Mouse (Mus musculus) kidney, adult 8-10 months (tissue): ENCODE results near the gene Znrd1as.
A peak's percentile ranks its signal among the peaks of the same experiment; 100 is the strongest.

ENCODE experiments used
- DNase-seq, 2 experiments: peaks; one replicate each; pipeline ENCODE4 v3.0.0; 2022

Znrd1as gene

DNA sequence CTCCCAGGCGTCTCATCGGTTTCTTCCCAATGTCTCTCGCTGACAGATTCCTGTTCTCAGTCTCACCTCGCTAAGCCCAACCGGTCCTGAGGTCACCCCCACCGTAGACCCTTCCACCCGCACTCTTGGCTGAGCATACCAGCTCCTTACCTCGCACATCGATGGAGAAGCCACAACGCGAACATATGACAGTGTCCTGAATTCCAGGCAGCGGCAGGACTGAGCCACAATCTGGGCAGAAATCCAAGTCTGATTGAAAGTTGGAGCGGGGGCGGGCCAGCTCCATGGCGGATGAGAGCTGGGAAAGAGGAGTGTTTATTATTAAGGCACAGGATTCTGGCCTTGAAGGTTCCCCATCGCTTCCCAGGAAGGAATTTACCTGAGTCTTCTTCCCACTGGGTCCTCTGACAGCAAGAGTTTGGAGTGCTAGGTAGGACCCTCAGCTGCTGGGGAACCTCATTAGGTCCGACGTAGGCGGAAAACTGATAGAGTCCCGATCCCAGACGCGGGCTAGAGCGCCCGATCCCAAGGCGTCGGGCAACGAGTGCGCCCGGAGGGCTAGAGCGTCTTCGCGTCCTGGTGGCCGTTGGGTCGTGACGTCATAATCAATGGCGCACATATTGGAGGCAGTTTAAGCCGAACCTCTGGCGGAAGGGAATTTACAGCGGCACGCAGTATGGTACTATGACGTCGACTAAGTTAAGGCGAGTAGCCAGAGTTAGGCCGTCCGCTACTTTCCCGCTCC, at the start of gene Znrd1as, which contains the start of gene Znrd1:
Znrd1as (plus strand) TSS at position 594 of the 745 bp plus-strand sequence.
Znrd1 (minus strand) TSS at position 561 of the 745 bp plus-strand sequence.
- DNase-seq = peak; percentile 95 to 96

GRCm38 (mm10) chr17:36909802-36910201, 48.6 kb upstream of the Znrd1as start:
- DNase-seq = no peak

- peak in 1 of 2 experiments; percentile 6 for DNase-seq
Measured at GRCm38 (mm10) chr17:36912031-36912430, 46.4 kb upstream of the Znrd1as start.

DNA sequence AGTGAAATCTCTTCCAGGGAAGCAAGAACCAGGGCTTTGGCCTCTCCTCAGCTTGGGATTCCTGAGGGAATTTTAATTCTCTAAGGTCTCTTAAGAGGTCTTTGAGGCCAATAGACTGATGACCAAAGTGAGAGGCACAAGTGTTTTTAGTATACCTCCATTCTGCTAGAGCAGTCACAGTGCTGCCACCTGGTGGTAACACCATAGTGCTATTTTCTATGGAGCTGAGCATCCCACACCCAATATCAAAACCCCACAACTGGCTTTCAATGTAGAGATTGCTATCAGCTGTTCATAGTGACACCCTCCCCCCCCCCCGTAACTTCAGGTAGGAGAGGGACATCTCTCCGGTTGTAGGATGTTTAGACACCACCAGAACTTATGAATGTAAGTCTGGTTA, 44.3 kb upstream of the Znrd1as start:
- DNase-seq = peak; percentile 56 to 82

DNA sequence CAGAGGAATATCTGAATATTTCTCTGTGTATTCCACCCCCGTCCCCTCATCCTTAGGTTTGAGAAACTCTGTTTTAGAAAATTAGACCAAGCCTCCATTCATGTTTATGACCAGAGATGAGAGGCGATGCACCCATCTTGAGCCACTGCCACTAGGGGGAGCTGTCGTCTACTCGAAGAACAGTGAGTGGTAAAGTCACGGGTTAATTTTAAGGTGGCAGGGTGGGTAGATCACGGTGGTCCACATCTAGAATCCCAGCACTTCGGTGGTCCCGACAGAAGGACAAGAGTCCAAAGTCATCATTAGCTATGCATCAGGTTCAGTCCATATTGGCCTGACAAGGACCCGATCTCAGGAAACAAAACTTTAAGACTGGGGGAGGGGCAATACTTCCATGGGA, 43.3 kb upstream of the Znrd1as start:
- DNase-seq = peak; percentile 17 to 68

- no peak for DNase-seq
Measured at GRCm38 (mm10) chr17:36920239-36920638, 38.2 kb upstream of the Znrd1as start.

DNA sequence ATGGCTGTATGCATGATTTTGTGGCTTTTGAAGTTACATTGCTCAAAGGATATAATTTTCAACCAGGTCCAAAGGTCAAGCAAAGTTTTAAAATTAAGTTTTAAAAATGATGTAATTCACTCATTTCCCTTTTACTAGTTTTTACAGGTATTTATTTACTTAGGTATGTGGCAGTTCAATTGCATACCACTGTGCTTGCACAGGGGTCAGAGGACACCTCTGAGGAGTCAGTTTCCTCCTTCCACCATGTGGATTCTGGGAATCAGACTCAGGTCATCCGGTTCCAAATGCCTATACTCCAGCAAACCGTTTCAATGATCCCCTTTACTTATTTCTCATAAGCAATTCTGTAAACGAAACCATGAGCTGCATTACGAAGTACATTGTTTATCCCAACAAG, 35.7 kb upstream of the Znrd1as start:
- DNase-seq = no peak

DNA sequence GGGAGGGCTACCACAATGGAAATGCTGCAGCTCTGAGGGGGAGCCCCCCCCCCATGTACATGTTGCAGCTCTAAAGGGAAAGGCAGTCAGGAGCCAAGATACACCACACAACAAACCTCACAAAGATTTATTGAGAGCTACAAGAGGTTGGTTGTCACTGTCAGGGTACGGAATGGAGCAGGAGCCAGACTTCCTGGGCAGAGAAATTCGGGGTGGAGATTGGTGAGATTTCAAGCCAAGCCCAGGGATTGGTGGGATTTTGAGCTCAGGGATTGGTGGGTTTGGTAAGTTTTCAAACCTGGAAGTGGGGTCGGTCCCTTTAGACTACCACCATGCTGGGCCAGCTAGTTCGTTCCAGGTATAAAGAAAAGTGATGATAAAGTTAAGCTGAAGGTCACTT, 34.9 kb upstream of the Znrd1as start:
- no peak for DNase-seq

DNA sequence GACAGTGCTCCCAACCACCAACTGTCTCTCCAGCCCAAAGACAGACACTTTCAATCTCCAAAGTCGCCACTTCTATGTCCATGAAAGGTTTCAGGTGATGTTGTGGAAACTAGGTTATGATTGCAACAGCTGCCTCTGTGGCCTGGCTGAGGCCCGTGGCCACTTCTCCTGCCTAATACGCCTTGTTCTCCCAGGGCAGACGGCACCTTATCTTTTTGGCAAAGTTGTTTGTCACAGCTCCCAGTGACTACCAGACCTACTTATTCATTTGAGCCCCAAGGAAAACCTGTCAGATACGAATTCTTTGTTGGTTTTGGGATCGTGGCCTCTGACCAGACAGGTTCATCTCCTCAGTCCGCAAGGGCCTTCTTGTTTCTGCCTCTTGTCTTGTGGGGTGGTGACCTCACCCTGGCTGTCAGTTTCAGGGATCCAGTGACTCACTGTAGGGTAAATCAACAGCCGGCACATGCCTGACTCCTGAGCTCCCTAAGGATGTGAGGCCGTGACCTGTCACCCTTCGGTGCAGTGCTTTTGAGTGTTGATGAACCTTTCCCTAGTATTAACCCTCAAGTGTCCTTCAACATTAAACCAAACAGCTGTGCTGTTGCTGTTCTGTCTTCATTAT, 30.8 kb upstream of the Znrd1as start:
- no peak for DNase-seq

GRCm38 (mm10) chr17:36929236-36929932, 29.0 kb upstream of the Znrd1as start:
- DNase-seq = no peak

GRCm38 (mm10) chr17:36930233-36930632, 28.2 kb upstream of the Znrd1as start:
- peak in 1 of 2 experiments; percentile 26 for DNase-seq

DNA sequence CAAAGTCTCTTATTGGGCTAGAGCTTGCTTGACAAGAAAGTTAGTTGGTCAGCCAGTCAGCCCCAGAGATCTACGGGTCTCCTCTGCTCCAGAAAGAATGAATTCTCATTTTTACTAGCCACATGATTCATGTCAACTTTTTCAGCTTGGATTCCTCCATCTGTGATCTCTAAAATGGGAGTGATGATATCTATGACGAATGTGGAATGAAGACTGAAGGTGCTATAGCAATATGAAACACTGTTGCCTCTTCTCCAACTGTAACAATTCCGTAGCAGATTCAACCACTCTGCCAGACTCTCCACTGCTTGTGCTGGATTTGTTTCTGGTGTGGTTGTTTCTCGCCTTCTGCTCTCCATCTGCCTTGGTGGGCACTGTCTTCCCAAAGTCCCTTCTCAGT, 27.3 kb upstream of the Znrd1as start:
- no peak for DNase-seq

GRCm38 (mm10) chr17:36931806-36932205, 26.6 kb upstream of the Znrd1as start:
- DNase-seq = peak in 1 of 2 experiments; percentile 42

DNA sequence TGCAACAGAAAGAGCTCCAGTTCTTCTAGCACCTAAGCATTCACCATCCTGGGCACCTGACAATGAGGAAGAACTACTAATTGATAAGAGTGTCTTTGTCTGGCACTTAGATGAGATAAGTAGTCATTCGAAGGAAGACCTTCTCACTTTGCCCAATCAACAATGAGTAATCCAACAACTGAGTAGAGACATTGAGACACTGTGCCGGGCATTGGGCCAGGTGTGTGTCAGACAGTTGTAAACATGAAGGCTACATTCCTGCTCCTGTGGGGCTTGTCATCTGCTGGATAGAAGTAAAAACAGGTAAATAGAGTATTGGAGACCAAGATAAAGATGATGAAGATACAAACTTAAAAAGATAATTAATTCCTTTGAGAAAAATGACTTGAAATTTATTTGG, 20.3 kb upstream of the Znrd1as start:
- no peak for DNase-seq

DNA sequence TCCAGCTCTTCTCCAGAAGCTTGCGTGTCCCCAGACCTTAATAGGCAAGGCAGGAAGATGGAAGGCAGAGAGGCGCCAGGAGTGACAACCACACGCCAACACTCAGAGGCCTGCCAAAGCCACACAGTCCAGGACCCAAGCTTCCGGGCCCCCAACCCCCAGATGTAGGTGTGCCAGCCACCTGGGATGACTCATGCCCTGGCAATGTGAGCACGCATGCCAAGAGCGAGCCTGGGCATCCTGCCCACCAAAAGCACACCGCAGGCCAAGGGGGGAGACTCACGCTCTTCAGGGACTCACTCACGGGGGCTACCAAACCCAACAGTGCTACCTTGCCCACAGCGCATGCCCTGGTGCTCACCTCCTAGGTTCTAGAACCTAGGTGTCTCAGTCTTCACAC, 16.0 kb upstream of the Znrd1as start:
- peak; percentile 43 to 45 for DNase-seq

DNA sequence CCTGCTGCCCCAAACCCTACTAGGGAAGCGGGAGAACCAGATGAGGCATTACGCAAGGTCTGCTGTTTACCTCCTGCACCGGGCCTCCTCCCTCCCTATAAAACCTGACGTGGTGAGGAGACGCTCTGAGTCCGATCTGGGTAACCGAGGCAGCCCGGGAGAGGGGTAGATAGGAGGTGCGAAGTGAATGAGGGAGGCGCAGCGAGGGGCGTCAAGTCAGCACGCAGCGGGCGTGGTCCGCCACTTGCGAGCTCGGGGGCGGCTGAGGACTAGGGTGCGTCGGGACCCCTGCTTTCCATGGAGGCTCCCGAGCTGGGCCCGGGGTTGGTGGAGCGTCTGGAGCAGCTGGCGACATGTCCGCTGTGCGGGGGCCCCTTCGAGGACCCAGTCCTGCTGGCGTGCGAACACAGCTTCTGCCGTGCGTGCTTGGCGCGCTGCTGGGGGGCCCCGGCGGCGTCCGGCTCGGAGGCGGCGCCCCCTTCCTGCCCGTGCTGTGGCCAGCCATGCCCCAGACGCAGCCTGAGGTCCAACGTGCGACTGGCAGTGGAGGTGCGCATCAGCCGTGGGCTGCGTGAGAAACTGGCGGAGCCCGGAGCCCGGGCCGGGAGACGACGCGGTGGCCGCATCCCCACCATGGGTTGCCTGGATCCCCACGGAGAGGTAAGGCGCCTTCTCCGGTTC, 15.5 kb upstream of the Znrd1as start, which contains the start of gene Rnf39:
Rnf39 (plus strand) TSS at position 128 of the 681 bp plus-strand sequence.
- no peak for DNase-seq

DNA sequence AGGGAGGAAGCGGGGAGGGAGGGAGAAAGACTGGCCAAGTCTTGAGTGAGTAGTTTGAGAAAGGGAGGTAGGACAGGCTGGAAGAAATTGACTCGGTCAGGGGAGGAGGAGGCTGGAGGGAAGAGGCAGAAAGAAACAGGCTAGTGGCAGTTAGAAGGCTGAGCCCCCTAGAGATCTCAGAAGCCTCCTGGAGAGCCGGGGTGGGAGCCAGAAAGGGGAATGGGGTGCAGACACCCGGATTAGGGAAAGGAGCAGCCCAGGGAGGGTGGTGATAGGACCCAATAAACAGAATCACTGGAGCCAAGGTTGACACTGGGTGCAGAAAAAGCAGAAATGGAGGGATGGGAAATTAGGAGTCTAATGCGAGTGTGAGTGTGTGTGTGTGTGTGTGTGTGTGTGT, 14.7 kb upstream of the Znrd1as start:
- DNase-seq = no peak

DNA sequence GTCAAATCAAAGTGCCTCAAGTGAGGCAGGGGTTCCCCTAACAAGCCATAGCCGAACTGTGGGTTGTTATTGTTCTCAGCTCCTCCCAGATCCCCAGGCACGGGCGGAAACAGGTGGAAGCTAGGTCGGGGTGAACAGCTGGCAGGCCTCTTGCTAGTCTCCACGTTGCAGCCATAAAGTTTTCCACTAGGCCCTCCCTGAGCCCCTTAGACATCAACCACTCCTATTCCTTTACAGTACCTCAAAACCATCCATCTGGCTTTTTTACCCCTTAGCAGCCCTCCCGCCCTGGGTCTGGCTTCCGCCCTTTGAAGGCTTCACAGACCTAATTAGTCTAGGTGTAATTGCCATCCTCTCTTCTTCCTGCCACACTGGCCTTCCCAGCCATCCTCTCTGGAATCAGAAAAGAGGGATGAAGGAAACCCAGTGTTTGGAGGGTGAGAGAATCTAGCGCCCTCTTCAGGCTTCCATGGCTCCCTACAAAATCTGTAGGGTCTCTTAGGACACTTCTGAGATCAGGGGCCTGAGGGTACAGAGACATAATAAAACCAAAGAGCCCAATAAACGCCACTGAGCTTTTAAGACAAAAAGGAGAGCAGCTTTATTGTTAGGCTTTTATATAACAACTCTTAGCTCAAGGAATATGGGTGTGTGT, 14.1 kb upstream of the Znrd1as start:
- DNase-seq = no peak

DNA sequence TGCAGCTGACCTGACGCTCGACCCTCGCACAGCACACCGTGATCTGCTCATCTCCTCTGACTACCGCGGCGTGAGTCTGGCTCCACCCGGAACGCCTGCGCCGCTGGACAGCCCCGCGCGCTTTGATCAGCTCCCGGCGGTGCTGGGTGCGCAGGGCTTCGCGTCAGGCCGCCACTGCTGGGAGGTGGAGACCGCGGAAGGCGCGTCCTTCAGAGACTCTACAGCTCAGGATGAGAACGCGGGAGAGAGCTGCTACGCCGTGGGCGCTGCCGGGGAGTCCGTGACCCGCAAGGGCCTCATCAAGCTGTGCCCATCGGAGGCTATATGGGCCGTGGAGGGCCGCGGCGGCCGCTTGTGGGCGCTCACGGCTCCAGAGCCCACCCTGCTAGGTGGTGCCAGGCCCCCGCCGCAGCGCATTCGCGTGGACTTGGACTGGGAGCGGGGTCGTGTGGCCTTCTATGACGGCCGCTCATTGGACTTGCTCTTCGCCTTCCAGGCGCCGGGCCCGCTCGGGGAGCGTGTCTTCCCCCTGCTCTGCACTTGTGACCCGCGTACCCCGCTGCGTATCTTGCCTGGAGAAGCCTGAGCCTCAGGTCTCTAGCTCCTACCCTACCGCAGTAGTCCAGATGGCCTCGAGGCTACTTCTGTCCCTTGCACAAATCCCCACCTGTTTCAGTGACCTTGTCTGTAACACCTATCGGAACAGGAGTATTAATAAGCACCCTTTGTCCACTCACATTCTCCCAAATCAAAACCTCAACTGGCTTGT, 11.2 kb upstream of the Znrd1as start:
- peak in 1 of 2 experiments; percentile 41 for DNase-seq

GRCm38 (mm10) chr17:36948286-36948685, 10.1 kb upstream of the Znrd1as start:
- no peak for DNase-seq

DNA sequence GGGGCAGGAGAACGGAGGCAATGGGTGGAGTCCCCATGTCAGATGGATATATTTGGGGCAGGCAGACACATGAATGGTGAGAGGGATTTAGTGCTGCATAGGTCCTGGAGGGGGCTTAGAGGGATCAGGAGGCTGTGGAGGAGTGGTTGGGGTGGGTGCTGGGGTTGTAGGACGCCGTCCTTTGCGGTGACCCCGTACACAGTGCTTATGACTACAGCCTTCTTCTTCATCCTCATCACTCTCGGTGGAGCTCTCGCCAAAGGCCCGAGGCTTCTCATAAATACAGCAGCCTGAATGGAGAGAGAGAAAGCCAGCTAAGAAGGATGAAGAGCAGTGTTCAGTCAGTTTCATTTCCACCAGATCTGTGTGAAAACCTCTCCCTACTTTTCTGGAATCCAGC, 9.1 kb upstream of the Znrd1as start:
- no peak for DNase-seq
